15 mouse cellular contexts compared by ENCODE assay signal in the genomic region with DNA sequence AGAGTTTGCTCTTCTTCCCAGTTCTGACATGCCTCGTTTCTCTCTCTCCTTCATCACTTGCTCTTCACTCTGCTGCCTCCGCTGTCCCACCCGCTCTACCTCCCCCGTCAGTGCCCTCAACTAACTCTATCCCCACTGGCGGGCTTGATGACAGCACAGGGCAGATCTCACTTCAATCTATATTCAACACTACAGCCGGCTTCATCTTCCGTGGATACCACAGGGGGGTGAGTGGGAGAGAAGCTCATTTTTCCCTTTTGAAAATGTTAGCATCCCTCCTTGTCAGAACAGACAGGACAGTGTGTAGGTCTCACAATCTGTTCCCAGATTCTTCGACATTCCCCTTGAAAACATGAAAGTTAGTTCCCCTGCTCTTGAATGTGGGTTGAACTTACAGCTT.
DNase-seq lines count a peak whose midpoint lies in the region; TF ChIP-seq lines count a peak whose summit lies in the region.
"Had no signal": no experiment of that assay in that cellular context is flagged by ENCODE, and none has a peak within 500 bp of the region (broad histone marks: within the 10 kb centered on the region; RNA-seq: fewer than 3 reads in every experiment).

No protein-coding gene starts in this region.

- no peak for TF ChIP-seq POLR2A in CH12.LX (IDR thresholded peaks at IDR 0.05; ENCODE audit: low read depth, low read length)

- DNase-seq in layer of hippocampus, adult 2 months (ENCODE audit: low spot score in 2 of 2): no peak
- no peak for DNase-seq in layer of hippocampus, postnatal 25 days (ENCODE audit: extremely low spot score in 1 of 2, low spot score in 1 of 2)
- no peak for DNase-seq in CH12.LX (ENCODE audit: extremely low read depth)
- peak; percentile 67 for DNase-seq in brain, adult 2 months (ENCODE audit: low read depth, low spot score)
- DNase-seq in kidney, postnatal 10 days: no peak
- DNase-seq in cerebellum, postnatal 4 days (ENCODE audit: low spot score in 2 of 2): no peak
- DNase-seq: adrenal gland, adult 8-10 months; adrenal gland, postnatal 25 days; gastrocnemius, postnatal 14 days; heart, adult 11 months had no signal

- peak overlapping the region; percentile 21; the same call in 1 of the 2 replicates for H3K9ac ChIP-seq in CH12.LX (ENCODE audit: insufficient read depth, low read depth)
- H3K9ac ChIP-seq: forebrain, embryonic 13.5 days; hindbrain, embryonic 12.5 days; hindbrain, embryonic 15.5 days had no signal

- H3K4me1 ChIP-seq in CH12.LX (ENCODE audit: control insufficient read depth in 1 of 2, insufficient read depth in 2 of 2): peaks cover 32 to 55% of the 10 kb centered on the region in 2 experiments
- H3K4me1 ChIP-seq: forebrain, embryonic 13.5 days; hindbrain, embryonic 12.5 days; hindbrain, embryonic 15.5 days had no signal

- in situ Hi-C loops in CH12.LX (cut with MboI; ENCODE audit: low pct_ligation_motif_present, low pct_unique_long_range_greater_than_20kb, low sequenced_read_pairs): no loop called here

- H3K27me3 ChIP-seq in CH12.LX (replicated peaks): no peaks in the 10 kb centered on the region
- H3K27me3 ChIP-seq: hindbrain, embryonic 12.5 days; hindbrain, embryonic 15.5 days had no signal

- no peak for TF ChIP-seq RAD21 in CH12.LX (IDR thresholded peaks at IDR 0.05; ENCODE audit: low read depth, low read length)

- dilution Hi-C loops in CH12.LX (cut with MboI; ENCODE audit: extremely low pct_ligation_motif_present, extremely low pct_unique_long_range_greater_than_20kb, low sequenced_read_pairs): no loop called here

- no peak for TF ChIP-seq EP300 in CH12.LX (IDR thresholded peaks at IDR 0.05; ENCODE audit: low read length)

- peaks cover 23 to 66% of the 10 kb centered on the region in 2 experiments for H3K36me3 ChIP-seq in CH12.LX (replicated peaks in 1 of 2; ENCODE audit: control insufficient read depth in 1 of 2, insufficient read depth in 1 of 2, low read length in 1 of 2)
- H3K36me3 ChIP-seq: forebrain, embryonic 10.5 days; hindbrain, embryonic 12.5 days; hindbrain, embryonic 15.5 days had no signal

- H3K27ac ChIP-seq in layer of hippocampus, adult 2 months: peak overlapping the region; percentile 63; the same call in 1 of the 2 replicates
- no peak overlapping the region for H3K27ac ChIP-seq in CH12.LX (ENCODE audit: insufficient read depth, low read depth)
- H3K27ac ChIP-seq: forebrain, embryonic 10.5 days; forebrain, embryonic 13.5 days; hindbrain, embryonic 12.5 days; hindbrain, embryonic 15.5 days had no signal

- peaks cover 20% of the 10 kb centered on the region for H3K79me2 ChIP-seq in CH12.LX (replicated peaks; ENCODE audit: control insufficient read depth, extremely low read depth, insufficient read depth, poor library complexity, severe bottlenecking)

- no peak overlapping the region for H3K4me3 ChIP-seq in layer of hippocampus, adult 2 months
- peak overlapping the region in 1 of 3 experiments; percentile 6 for H3K4me3 ChIP-seq in CH12.LX (replicated peaks in 1 of 3; ENCODE audit: low read depth in 2 of 3, low read length in 2 of 3, poor library complexity in 1 of 3)
- H3K4me3 ChIP-seq: forebrain, embryonic 10.5 days; forebrain, embryonic 13.5 days; hindbrain, embryonic 12.5 days; hindbrain, embryonic 15.5 days had no signal

- H3K9me3 ChIP-seq in CH12.LX (replicated peaks; ENCODE audit: low read length): no peaks in the 10 kb centered on the region
- H3K9me3 ChIP-seq: forebrain, embryonic 10.5 days; forebrain, embryonic 13.5 days; hindbrain, embryonic 12.5 days; hindbrain, embryonic 15.5 days had no signal

- peak overlapping the region; percentile 79 for H3K4me2 ChIP-seq in CH12.LX (ENCODE audit: insufficient read depth, low read depth, poor library complexity, severe bottlenecking)
- H3K4me2 ChIP-seq: forebrain, embryonic 13.5 days; heart, embryonic 11.5 days; hindbrain, embryonic 12.5 days; hindbrain, embryonic 15.5 days had no signal

- TF ChIP-seq CTCF in layer of hippocampus, adult 2 months (conservative IDR thresholded peaks at IDR 0.05): no peak
- TF ChIP-seq CTCF in CH12.LX (conservative IDR thresholded peaks at IDR 0.05 in 1 of 2, IDR thresholded peaks at IDR 0.05 in 1 of 2; ENCODE audit: low read depth in 2 of 2, low read length in 2 of 2): no peak

TF ChIP-seq in CH12.LX, 34 proteins besides CTCF, POLR2A, EP300 and RAD21:
- TF ChIP-seq PAX5 (IDR thresholded peaks at IDR 0.05; ENCODE audit: low read length) (no peak), MAZ (IDR thresholded peaks at IDR 0.05; ENCODE audit: low read depth, low read length) (no peak), CHD2 (IDR thresholded peaks at IDR 0.05; ENCODE audit: low read length) (no peak), UBTF (IDR thresholded peaks at IDR 0.05; ENCODE audit: low read depth, low read length) (no peak), IRF4 (IDR thresholded peaks at IDR 0.05; ENCODE audit: low read depth, low read length) (peak; percentile 53; the same call in 1 of the 2 replicates), NELFE (IDR thresholded peaks at IDR 0.05; ENCODE audit: low read depth, low read length) (no peak), GABPA (IDR thresholded peaks at IDR 0.05; ENCODE audit: insufficient replicate concordance, low read depth, low read length) (no peak), USF2 (conservative IDR thresholded peaks at IDR 0.05; ENCODE audit: low read depth, low read length) (no peak)
